Mouse (Mus musculus): ENCODE measurements around the gene Ddx49. TPM values are rescaled to one million over a fixed set of nuclear protein-coding genes. Genes with fewer than 3 reads are reported as not detected.

The Ddx49 gene
- total and polyA plus RNA-seq, 2 experiments: 19.3 to 36.5 TPM

- WGBS: 77% methylated on average over 5 of the region's 5 CpGs
- TF ChIP-seq POLR2A (IDR thresholded peaks at IDR 0.05; ENCODE audit: extremely low read depth, insufficient read depth, low read length): no peak
- H3K27ac ChIP-seq (replicated peaks; ENCODE audit: insufficient read depth, low read depth, low read length): no peak overlapping the region
- peaks cover 14% of the 10 kb centered on the region for H3K36me3 ChIP-seq (ENCODE audit: control insufficient read depth, insufficient read depth, low read length)
- H3K9ac ChIP-seq (ENCODE audit: low read depth, low read length): no peak overlapping the region
- H3K4me1 ChIP-seq (ENCODE audit: control insufficient read depth, insufficient read depth, low read length): no peaks in the 10 kb centered on the region
- H3K4me3 ChIP-seq (ENCODE audit: insufficient read depth, low read depth, low read length): no peak overlapping the region
- DNase-seq (ENCODE audit: extremely low read depth, low read depth, low spot score): no peak
- H3K79me2 ChIP-seq (ENCODE audit: control insufficient read depth, insufficient read depth, low read length): no peaks in the 10 kb centered on the region
- H3K27me3 ChIP-seq (ENCODE audit: control insufficient read depth, insufficient read depth, low read length): no peaks in the 10 kb centered on the region
Measured at GRCm38 (mm10) chr8:70293988-70294405, 8.3 kb downstream of the Ddx49 start.

GRCm38 (mm10) chr8:70286737-70287136, 15.6 kb downstream of the Ddx49 start:
- Histone ChIP-seq H3K27me3 (ENCODE audit: control insufficient read depth, insufficient read depth, low read length) (no peaks in the 10 kb centered on the region), H3K9ac (ENCODE audit: low read depth, low read length) (no peak overlapping the region), H3K79me2 (ENCODE audit: control insufficient read depth, insufficient read depth, low read length) (no peaks in the 10 kb centered on the region), H3K4me1 (ENCODE audit: control insufficient read depth, insufficient read depth, low read length) (no peaks in the 10 kb centered on the region), H3K27ac (replicated peaks; ENCODE audit: insufficient read depth, low read depth, low read length) (no peak overlapping the region), H3K36me3 (ENCODE audit: control insufficient read depth, insufficient read depth, low read length) (no peaks in the 10 kb centered on the region), H3K4me3 (ENCODE audit: insufficient read depth, low read depth, low read length) (no peak overlapping the region)
- no peak for DNase-seq (ENCODE audit: extremely low read depth, low read depth, low spot score)
- WGBS: 91% methylated on average over 8 of the region's 8 CpGs
- TF ChIP-seq CTCF (IDR thresholded peaks at IDR 0.05; ENCODE audit: low read depth, low read length) (peak; percentile 63), POLR2A (IDR thresholded peaks at IDR 0.05; ENCODE audit: extremely low read depth, insufficient read depth, low read length) (no peak)

- H3K4me1 ChIP-seq (ENCODE audit: control insufficient read depth, insufficient read depth, low read length): no peaks in the 10 kb centered on the region
- WGBS: 96% methylated on average over 15 of the region's 15 CpGs
Measured at GRCm38 (mm10) chr8:70285304-70285703, 17.0 kb downstream of the Ddx49 start.

DNA sequence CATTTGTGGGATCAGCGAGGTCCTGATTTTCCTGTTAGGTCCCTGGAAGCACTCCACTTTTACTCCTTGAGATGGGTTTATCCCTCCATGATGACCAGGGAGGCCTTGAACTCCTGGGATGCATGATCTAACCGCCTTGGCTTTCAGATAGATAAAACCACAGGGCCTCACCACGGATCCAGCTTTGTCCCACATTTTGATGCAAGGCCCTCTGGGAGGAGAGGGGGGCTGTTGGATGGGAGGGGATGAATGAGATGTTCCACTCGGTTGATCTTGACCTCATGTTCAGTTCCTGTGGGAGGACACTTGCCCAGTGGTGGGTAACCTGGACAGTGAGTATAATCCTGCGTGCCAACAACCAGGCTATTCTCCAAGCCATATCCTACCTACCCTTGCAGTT, 17.9 kb downstream of the Ddx49 start:
- Histone ChIP-seq H3K79me2 (ENCODE audit: control insufficient read depth, insufficient read depth, low read length) (no peaks in the 10 kb centered on the region), H3K36me3 (ENCODE audit: control insufficient read depth, insufficient read depth, low read length) (no peaks in the 10 kb centered on the region), H3K27me3 (ENCODE audit: control insufficient read depth, insufficient read depth, low read length) (no peaks in the 10 kb centered on the region), H3K9ac (ENCODE audit: low read depth, low read length) (no peak overlapping the region), H3K4me1 (ENCODE audit: control insufficient read depth, insufficient read depth, low read length) (no peaks in the 10 kb centered on the region), H3K27ac (replicated peaks; ENCODE audit: insufficient read depth, low read depth, low read length) (no peak overlapping the region), H3K4me3 (ENCODE audit: insufficient read depth, low read depth, low read length) (no peak overlapping the region)
- WGBS: 87% methylated on average over 5 of the region's 5 CpGs
- no peak for TF ChIP-seq CTCF (IDR thresholded peaks at IDR 0.05; ENCODE audit: low read depth, low read length)
- no peak for TF ChIP-seq POLR2A (IDR thresholded peaks at IDR 0.05; ENCODE audit: extremely low read depth, insufficient read depth, low read length)
- no peak for DNase-seq (ENCODE audit: extremely low read depth, low read depth, low spot score)

More at GRCm38 (mm10) chr8:70285304-70285703, 17.0 kb downstream of the Ddx49 start:
- Histone ChIP-seq H3K27me3 (ENCODE audit: control insufficient read depth, insufficient read depth, low read length) (no peaks in the 10 kb centered on the region), H3K27ac (replicated peaks; ENCODE audit: insufficient read depth, low read depth, low read length) (no peak overlapping the region), H3K79me2 (ENCODE audit: control insufficient read depth, insufficient read depth, low read length) (no peaks in the 10 kb centered on the region), H3K9ac (ENCODE audit: low read depth, low read length) (no peak overlapping the region), H3K4me3 (ENCODE audit: insufficient read depth, low read depth, low read length) (no peak overlapping the region), H3K36me3 (ENCODE audit: control insufficient read depth, insufficient read depth, low read length) (no peaks in the 10 kb centered on the region)
- DNase-seq (ENCODE audit: extremely low read depth, low read depth, low spot score): no peak
- TF ChIP-seq CTCF (IDR thresholded peaks at IDR 0.05; ENCODE audit: low read depth, low read length): no peak
- no peak for TF ChIP-seq POLR2A (IDR thresholded peaks at IDR 0.05; ENCODE audit: extremely low read depth, insufficient read depth, low read length)

GRCm38 (mm10) chr8:70283136-70284077, 18.9 kb downstream of the Ddx49 start:
- TF ChIP-seq CTCF (IDR thresholded peaks at IDR 0.05; ENCODE audit: low read depth, low read length) (no peak), POLR2A (IDR thresholded peaks at IDR 0.05; ENCODE audit: extremely low read depth, insufficient read depth, low read length) (no peak)
- Histone ChIP-seq H3K79me2 (ENCODE audit: control insufficient read depth, insufficient read depth, low read length) (no peaks in the 10 kb centered on the region), H3K27ac (replicated peaks; ENCODE audit: insufficient read depth, low read depth, low read length) (no peak overlapping the region; the same call in 1 of the 2 replicates), H3K36me3 (ENCODE audit: control insufficient read depth, insufficient read depth, low read length) (no peaks in the 10 kb centered on the region), H3K4me3 (ENCODE audit: insufficient read depth, low read depth, low read length) (peak overlapping the region; percentile 85), H3K4me1 (ENCODE audit: control insufficient read depth, insufficient read depth, low read length) (no peaks in the 10 kb centered on the region), H3K27me3 (ENCODE audit: control insufficient read depth, insufficient read depth, low read length) (no peaks in the 10 kb centered on the region), H3K9ac (ENCODE audit: low read depth, low read length) (peak overlapping the region; percentile 81)
- WGBS: 7% methylated on average over 54 of the region's 55 CpGs
- no peak for DNase-seq (ENCODE audit: extremely low read depth, low read depth, low spot score)

Measured in liver, adult 2 months (tissue).